Mouse (Mus musculus) fat pad, adult 2 months (tissue): ENCODE data around the gene Abca2.
"Not testable (repeated sequence)": the region's sequence is repeated elsewhere in the genome, so short reads cannot be mapped to it uniquely, and the experiment has no call there.

ENCODE experiments used
- DNase-seq: peaks from one replicate; pipeline ENCODE4 v3.0.0-alpha.2; 2011; ENCODE audit warnings: low read depth, low spot score; ENCODE audit errors: extremely low read depth

Gene Abca2

DNA sequence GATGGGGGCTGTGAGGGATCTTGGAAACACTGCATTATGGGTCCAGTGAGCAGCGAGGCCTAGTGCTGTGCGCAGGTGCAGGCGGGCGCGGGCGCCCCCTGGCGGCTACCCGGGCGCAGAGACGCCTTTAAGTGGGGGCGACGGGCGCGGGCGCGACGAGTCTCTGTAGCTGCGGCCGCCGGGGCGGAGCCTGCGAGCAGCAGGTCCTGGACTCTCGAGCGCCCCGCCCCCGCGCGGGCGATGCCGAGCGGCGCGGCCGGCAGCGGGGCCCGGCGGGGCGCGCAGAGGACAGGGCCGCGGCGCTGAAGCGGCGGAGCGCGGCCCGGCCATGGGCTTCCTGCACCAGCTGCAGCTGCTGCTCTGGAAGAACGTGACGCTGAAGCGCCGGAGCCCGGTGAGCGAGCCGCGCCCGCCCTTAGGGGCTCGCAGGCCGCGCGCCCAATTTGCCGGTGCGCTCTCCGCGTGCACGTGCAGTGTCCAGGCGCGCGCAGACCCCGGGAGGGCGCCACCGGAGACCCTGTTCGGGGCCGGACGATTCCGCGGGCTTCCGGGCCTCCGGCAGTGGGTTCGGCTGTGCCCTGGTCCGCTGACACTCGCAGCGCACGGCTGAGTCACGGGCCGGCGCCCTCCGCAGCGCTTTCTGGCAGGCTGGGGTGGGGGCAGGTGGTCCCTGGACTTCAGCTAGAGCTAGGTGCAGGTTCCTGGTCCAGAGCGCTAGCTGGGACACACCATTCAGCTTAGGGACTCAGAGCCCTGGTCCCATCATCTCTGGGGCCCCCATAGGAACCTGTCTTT is at the start of gene Abca2:
Gene Abca2 (plus strand): TSS at position 262 of the 795 bp plus-strand sequence.
- DNase-seq: no peak

DNA sequence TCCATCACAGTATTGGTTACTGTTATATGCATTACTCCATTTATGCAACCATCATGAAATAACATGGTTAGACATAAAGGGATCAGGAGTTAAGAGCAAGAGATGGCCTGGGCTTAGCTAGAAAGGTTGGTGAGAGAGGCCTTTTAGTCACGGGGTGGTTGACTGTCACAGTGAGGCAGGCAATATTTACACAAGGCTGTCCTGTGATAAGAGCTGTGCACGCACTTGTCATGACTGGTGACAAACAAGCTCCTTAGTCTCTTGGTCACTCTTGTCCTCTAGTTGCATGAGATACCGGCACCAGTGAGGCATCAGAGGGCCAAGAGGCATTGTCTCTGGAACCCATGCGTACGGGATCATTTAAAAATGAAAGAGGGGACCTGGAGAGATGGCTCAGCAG is 44.0 kb upstream of the Abca2 start:
- DNase-seq: no peak

DNA sequence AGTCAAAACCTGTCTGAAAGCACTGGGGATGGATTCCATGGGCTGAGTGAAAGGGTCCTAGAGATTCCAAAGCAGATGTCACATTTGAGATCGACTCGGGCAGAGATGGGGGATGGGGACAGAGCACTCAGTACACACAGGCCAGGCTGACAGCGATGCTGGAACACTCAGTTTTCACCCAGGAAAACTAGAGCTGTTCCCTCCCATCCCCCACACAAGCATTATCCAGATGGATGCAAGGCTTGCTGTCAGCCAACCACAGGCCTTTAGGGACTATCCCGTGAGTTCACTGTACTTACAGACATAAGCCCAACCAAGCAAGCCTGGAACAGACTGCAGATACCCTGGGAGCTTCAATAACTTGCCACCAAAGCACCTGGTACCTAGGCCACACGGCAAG is 37.2 kb upstream of the Abca2 start:
- no peak for DNase-seq

DNA sequence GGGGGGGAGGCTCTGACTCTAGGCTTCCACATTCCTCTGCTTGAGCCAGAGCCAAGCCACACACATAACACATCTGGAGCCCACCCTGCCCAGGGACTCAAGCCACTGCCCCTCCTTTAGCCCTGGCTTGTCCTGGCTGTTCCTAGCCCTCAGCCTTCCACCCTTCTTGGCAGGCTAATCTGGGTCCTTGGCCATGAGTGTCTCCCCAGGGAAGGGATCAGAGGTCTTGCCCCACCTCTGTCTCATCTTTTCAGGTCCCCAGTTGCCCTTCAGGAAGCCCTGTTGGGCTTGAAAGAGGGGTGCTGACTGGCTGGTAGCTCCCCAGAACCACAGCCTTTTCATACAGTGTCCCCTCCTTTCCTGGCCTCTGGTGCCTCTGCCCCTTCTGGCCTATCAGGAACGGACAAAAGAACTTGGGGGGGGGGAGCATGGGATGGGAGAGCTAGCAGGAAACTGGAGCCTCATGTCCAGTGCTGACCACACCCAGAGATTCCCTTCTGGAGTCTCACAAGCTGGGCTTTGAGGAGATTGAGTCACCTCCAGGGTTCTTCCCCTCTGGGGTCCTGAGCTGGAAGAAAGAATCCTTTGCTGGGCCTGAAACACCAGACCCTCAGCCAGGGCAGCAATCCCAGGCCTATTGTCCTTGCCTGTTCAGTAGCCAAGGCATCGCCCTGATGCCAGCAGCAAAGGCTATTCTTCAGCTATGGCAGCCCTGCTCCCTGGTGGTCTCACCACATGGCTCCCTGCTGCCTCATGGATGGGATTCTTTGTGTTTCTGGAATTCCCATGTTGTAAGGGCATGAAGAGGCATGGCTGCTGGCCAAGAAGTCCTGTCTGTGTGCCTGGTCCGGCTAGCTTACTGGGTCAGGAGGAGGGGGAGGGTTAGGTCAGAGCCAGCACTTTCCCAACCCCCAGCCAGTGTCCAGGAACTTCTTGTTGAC is 34.0 kb upstream of the Abca2 start:
- no peak for DNase-seq

DNA sequence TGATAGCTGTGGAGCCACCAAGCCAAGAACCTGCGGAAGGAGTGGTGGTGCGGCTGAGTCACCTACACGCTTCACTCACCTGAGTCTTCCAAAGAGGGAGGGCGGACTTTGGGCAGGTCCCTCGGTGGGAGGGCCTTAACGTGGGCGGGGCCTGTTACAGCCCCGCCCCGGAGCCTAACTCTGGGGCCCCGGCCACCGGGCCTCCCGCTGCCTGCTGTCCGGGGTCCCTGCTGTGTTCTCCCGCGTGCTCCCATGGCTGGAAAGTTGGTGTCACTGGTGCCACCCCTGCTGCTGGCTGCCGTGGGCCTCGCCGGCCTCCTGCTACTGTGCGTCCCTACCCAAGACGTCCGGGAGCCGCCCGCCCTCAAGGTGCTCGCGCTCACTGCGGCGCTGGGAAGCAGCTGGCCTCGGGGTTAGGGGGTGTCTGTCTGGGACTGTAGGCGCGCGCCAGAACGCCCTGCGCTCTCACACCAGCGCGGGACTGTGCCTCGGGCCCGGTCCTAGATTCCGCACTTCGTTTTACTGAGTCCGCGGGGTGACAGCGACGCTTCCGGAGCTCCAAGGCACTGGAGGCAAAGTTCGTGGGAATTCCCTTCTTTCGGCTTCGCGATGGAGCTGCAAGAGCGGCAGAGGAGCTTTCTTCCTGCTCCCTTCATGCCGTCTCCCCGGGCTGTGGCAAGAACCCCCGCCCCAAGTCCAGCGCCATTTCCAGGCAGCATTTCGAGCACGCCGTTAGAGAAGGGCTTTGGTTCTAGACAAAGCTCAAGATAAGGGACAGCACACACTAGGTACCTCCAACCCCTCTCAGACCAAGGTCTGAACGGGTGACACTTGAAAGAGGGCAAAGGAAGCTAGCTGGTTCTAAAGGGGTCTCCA is 32.5 kb upstream of the Abca2 start, which contains the start of gene Entpd2:
Gene Entpd2 (plus strand): TSS at position 154 of the 876 bp plus-strand sequence.
- peak; percentile 31 for DNase-seq

- no peak for DNase-seq
Measured at GRCm38 (mm10) chr2:25396597-25396983, 31.9 kb upstream of the Abca2 start.

- no peak for DNase-seq
Measured at GRCm38 (mm10) chr2:25397010-25397409, 31.5 kb upstream of the Abca2 start.

- no peak for DNase-seq
Measured at GRCm38 (mm10) chr2:25398065-25398464, 30.4 kb upstream of the Abca2 start.

DNA sequence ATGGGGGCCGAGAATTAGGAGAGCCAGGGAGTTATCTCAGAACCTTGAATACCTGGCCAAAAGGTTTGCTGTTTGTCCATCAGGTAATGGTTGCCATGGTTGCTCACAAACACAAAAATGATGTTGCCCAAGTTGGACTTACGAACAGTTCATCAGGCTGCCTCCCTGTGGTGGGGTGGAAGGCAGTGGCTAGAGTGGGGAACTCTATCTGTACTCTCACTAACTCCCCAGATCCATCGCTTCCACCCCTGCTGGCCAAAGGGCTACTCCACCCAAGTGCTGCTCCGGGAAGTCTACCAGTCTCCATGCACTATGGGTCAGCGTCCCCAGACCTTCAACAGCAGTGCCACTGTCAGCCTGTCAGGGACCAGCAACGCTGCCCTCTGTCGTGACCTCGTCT is 29.5 kb upstream of the Abca2 start, which contains the start of gene Npdc1:
Gene Npdc1 (plus strand): TSS at position 301 of the 400 bp plus-strand sequence.
- DNase-seq: no peak

DNA sequence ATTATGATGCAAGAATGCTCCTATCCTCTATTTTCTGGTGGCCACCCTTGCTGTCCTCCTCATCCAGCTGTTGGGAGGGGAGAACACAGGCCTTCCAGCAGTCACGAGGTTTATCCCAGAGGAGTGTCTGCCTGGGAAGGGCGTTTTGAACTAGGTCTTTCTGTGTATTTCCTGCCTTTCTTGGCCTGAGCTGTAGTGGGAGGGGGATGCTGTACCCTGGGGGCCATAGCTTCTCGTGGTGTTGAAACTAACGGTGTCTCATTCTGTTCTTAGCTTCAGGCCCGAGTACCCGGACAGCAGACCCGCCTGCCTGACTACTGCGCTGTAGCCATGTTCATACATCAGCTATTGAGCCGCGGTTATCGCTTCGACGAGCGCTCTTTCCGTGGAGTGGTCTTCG is 28.2 kb upstream of the Abca2 start:
- no peak for DNase-seq

- DNase-seq: no peak
Measured at GRCm38 (mm10) chr2:25400764-25401163, 27.7 kb upstream of the Abca2 start.

GRCm38 (mm10) chr2:25402377-25402971 is 26.0 kb upstream of the Abca2 start:
- no peak for DNase-seq

GRCm38 (mm10) chr2:25402972-25403601 is 25.4 kb upstream of the Abca2 start:
- DNase-seq: no peak

DNA sequence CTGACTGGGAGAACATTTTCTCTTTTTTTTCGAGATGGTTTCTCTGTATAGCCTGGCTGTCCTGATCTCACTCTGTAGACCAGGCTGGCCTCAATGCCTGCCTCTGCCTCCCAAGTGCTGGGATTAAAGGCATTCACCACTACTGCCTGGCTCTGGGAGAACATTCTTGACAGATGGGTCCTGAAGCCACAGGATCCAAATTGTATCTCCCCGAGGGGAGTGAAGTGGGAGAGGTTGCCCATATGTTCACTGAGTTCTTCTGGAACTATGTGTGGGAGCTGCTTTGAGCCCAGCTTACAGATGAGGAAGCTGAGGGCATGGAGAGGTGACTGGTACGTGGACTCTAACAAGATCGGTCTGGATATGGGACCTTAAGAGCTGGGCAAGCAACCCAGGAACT is 24.5 kb upstream of the Abca2 start:
- DNase-seq: no peak

DNA sequence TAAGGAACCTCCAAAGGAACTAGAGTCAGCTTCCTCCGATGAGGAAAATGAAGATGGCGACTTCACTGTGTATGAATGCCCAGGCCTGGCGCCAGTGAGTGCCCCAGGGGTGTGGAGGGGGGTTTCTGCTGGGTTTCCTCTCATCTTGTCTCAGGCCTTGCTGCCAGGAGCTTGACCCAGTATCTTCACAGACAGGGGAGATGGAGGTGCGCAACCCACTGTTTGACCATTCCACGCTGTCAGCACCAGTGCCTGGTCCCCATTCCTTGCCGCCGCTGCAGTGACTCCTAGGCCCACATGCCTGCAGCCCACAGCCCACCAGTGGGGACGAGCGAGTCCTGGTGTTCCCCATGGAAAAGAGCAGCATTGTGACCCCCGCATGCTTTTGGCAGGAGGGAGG is 19.6 kb upstream of the Abca2 start:
- no peak for DNase-seq

GRCm38 (mm10) chr2:25413436-25413835 is 15.1 kb upstream of the Abca2 start:
- not testable (repeated sequence) for DNase-seq

DNA sequence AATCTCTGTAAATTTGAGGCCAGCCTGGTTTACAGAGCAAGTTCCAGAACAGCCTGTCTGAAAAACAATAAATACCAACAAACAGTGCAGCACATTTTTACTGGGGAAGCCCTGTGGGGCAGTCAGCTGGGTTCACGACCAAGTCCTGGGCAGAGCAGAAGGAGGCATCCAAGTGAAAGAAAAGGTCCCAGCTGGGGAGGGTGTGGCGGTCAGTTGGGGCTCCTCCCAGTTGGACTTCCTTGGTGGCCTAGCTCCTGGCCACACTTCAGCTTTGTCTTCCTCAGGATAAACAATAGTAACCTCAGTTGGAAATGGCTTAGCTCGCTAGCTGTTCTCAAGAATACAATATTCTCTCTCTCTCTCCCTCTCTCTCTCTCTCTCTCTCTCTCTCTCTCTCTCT is 11.1 kb upstream of the Abca2 start:
- DNase-seq: no peak

DNA sequence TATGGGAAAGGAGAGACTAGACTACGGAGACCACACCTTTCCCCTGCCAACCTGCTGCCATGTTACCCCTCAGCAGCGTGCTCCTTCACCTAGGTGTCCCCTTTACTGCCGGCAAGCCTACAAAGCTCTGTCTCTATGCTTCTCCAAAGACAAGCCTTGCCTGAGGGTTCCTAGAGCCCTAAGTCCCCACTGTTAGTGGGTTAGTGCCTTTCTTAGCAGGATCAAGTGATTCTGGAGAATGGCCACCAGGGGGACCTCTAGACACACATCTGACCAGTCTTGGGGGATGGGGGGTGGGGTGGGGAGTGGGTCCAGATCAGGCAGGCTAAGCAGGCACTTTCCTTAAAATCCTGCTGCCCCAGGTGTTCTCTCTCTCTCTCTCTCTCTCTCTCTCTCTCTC is 6.6 kb upstream of the Abca2 start:
- no peak for DNase-seq

DNA sequence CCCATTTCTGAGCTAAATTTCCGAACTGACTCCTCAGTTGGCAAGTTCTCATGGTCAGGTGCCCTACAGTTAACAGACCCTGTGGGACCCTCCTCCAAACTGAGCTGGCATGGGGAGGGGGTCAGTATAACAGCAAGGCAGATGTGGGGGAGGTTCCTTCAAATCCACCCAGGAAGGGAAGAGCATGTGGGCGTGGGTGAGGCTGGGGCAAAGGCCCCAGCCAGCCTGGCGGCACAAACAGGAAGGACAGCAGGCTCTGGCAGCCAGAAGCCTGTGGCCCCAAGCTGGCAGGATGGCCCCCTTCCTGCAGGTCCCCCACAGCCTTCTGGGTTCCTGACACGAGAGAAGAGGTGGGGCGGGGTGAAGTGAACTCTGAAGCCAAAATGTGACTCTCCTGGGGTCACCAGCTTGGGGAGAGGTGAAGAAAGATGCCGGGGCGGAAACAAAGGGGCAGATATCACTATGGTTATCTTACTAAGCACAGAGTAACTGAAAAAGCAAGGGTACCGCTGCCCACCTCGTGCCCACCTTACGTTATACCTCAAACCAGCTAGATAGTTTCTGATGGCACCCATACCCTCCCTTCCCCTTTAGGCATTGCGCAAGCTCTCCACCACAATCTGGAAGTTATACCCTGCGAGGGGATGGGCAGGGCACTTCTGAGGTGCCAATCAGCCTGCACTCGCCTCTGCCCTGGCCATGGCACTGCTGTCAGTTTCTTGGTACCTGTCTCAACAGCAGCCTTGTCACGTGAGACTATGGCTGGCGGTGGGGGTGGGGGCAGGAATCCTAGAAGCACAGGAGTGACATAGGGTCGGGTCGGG is 5.7 kb upstream of the Abca2 start, which contains the start of gene Fut7:
Gene Fut7 (plus strand): TSS at position 681 of the 824 bp plus-strand sequence.
- DNase-seq: no peak
